Mouse (Mus musculus) limb, embryonic 14.5 days (tissue): Measurements from ENCODE around the gene Rps6kb1. TPM values are rescaled to one million over a fixed set of nuclear protein-coding genes. Genes with fewer than 3 reads are reported as not detected.

ENCODE experiments used
- ATAC-seq: fragments of 200-750 bp; cut with Nextera tagmentation; 2 replicates; pipeline ENCODE4 v1.8.0; 2017; ENCODE audit warnings: low read depth, moderate number of reproducible peaks, moderate TSS enrichment; ENCODE audit not compliant: low FRiP score
- DNase-seq: peaks from one replicate; pipeline ENCODE4 v3.0.0-alpha.2; 2015; ENCODE audit warnings: low spot score
- H3K27ac ChIP-seq: fragments of 300-500 bp; sonication (generic); replicated peaks from 2 replicates; pipeline ENCODE4 v1.5.1; 2014; ENCODE audit warnings: low read depth, mild to moderate bottlenecking, low read length, moderate library complexity, mixed read lengths
- H3K27me3 ChIP-seq: fragments of 300-500 bp; sonication (generic); 2 replicates; pipeline ENCODE4 v1.6.1; 2014; ENCODE audit warnings: low read length, mixed read lengths; ENCODE audit not compliant: control insufficient read depth, insufficient read depth
- H3K36me3 ChIP-seq: fragments of 300-500 bp; sonication (generic); 2 replicates; pipeline ENCODE4 v1.6.1; 2014; ENCODE audit warnings: mild to moderate bottlenecking, low read length, moderate library complexity, mixed read lengths; ENCODE audit not compliant: control insufficient read depth, insufficient read depth
- H3K4me1 ChIP-seq: fragments of 300-500 bp; sonication (generic); 2 replicates; pipeline ENCODE4 v1.6.1; 2014; ENCODE audit warnings: antibody characterized with exemption, low read length, mixed read lengths; ENCODE audit not compliant: control insufficient read depth, insufficient read depth
- H3K4me2 ChIP-seq: fragments of 300-500 bp; sonication (generic); replicated peaks from 2 replicates; pipeline ENCODE4 v1.6.1; 2014; ENCODE audit warnings: low read depth, mild to moderate bottlenecking, low read length, moderate library complexity; ENCODE audit not compliant: severe bottlenecking
- H3K4me3 ChIP-seq: fragments of 300-500 bp; sonication (generic); replicated peaks from 2 replicates; pipeline ENCODE4 v1.5.1; 2014; ENCODE audit warnings: low read length
- H3K9ac ChIP-seq: fragments of 300-500 bp; sonication (generic); 2 replicates; pipeline ENCODE4 v1.6.1; 2014; ENCODE audit warnings: mild to moderate bottlenecking, low read depth, low read length, moderate library complexity; ENCODE audit not compliant: severe bottlenecking
- H3K9me3 ChIP-seq: fragments of 300-500 bp; sonication (generic); 2 replicates; pipeline ENCODE4 v1.6.1; 2016; ENCODE audit warnings: low read length; ENCODE audit not compliant: control insufficient read depth
- POLR2A ChIP-seq: fragments of 200-500 bp; IDR thresholded peaks from 2 replicates; pipeline ENCODE4 v1.8.0; 2012; ENCODE audit warnings: inconsistent platforms, mild to moderate bottlenecking, moderate library complexity, borderline replicate concordance; ENCODE audit not compliant: insufficient read depth, insufficient read length; ENCODE audit errors: extremely low read depth
- WGBS: fragments of 180-500 bp; shearing (Covaris S2); extraction: QIAGEN DNeasy Blood & Tissue Kit; methylation state at CpG from one replicate; pipeline ENCODE4 v1.1.7; 2014; 5-methylcytosine and 5-hydroxymethylcytosine counted together
- polyA plus RNA-seq, 2 experiments: library from polyadenylated mRNA; depleted of rRNA in 1 of 2; stranded (reverse) in 1 of 2; unstranded in 1 of 2; fragments of >200 nt; fragmentation: Nextera tagmentation in 1 of 2; extraction: Ambion mirVana in 1 of 2; gene quantifications; 2 replicates each; pipeline versions ENCODE4 v1.2.1 to v1.2.3; 2012 to 2014

Gene Rps6kb1
- polyA plus RNA-seq, 2 experiments: 33.5 to 59.4 TPM

DNA sequence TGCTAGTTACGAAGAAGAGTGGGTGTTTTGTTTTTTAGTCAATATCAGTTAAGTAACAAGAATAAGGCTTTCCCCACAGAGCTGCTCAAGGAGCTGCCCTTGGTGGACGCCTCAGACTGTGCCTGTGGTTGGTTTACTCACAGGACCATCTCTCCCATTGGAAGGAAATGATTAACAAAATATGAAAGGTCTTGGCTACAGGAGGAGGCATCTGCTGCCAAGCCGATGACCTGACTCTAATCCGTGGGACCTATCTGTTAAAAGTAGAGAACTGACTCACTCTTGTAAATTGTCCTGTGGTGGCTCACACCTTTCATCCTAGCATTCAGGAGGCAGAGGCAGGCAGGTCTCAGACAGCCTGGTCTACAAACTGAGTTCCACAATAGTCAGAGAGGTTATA is 17.1 kb downstream of the Rps6kb1 start:
- ATAC-seq (no peak), DNase-seq (no peak)
- no peaks in the 10 kb centered on the region for H3K4me1 ChIP-seq
- H3K9ac ChIP-seq: no peak overlapping the region
- no peak for TF ChIP-seq POLR2A
- no peaks in the 10 kb centered on the region for H3K9me3 ChIP-seq
- no peak overlapping the region for H3K27ac ChIP-seq
- 95% methylated on average over 4 of the region's 4 CpGs for WGBS
- H3K36me3 ChIP-seq: peaks cover 84% of the 10 kb centered on the region
- H3K4me2 ChIP-seq: no peak overlapping the region
- H3K4me3 ChIP-seq: no peak overlapping the region
- H3K27me3 ChIP-seq: no peaks in the 10 kb centered on the region

DNA sequence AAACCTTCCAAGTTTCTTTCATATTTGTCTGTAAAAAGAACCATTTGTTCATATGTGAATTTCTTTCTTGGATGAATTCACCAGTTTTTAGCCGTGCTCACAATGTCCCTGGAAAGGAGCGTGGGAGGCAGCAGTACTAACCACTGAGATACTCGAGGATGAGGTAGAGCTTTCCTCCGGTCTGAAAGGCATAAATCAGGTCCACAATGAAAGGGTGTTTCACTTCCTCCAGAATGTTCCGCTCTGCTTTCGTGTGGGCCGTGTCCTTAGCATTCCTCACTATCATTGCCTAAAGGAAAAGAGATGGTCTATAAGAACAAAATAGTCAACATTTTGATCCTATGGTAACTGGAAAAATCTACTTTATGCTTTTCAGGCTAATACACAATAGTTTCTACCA is 24.9 kb downstream of the Rps6kb1 start:
- 90% methylated on average over 7 of the region's 7 CpGs for WGBS
- DNase-seq: no peak
- Histone ChIP-seq H3K27me3 (no peaks in the 10 kb centered on the region), H3K9me3 (no peaks in the 10 kb centered on the region), H3K4me1 (no peaks in the 10 kb centered on the region), H3K4me3 (no peak overlapping the region), H3K27ac (no peak overlapping the region), H3K9ac (no peak overlapping the region), H3K36me3 (peaks cover 78% of the 10 kb centered on the region), H3K4me2 (no peak overlapping the region)
- ATAC-seq: no peak
- TF ChIP-seq POLR2A: no peak

DNA sequence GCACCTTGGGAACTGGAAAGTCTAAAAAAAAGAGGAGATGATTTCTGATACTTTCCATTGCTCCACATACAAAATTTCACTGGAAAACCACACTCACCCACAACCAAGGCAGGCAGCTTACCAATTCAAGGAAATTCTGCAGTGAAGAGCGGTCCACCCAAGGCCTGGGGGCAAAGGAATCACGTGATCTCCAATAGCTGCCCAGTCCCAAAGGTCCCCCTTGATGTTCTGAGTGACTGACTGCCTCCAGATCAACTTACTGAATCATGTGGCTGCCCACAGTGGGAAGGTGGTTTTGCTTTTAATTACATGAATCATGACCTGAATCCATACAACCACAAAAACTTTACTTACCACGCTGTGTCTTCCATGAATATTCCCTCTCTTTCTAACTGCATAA is 27.4 kb downstream of the Rps6kb1 start:
- 92% methylated on average over 3 of the region's 3 CpGs for WGBS
- Histone ChIP-seq H3K4me1 (no peaks in the 10 kb centered on the region), H3K4me2 (no peak overlapping the region), H3K27ac (no peak overlapping the region), H3K27me3 (no peaks in the 10 kb centered on the region), H3K4me3 (no peak overlapping the region), H3K9me3 (no peaks in the 10 kb centered on the region), H3K36me3 (peaks cover 77% of the 10 kb centered on the region), H3K9ac (no peak overlapping the region)
- ATAC-seq (no peak), DNase-seq (no peak)
- TF ChIP-seq POLR2A: no peak

DNA sequence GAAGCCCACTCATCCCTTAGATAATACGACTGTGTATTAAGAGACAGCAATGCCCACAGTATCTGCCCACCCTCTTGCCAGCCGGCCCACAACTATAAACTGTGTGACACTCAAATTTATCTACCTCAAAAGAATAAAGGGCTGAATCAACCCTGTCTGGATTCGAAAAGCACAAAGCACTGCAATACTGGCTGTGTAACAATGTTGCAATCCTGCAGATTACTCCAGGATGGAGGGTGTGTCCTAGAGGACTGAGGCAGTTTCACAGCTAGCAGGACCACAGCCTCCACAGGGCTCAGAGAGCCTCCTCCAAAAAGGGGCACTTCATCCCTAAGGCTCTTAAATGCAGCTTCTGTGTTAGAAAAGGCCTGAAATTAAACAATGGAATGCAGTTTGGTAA is 28.0 kb downstream of the Rps6kb1 start:
- DNase-seq (no peak), ATAC-seq (no peak)
- Histone ChIP-seq H3K4me3 (no peak overlapping the region), H3K4me1 (no peaks in the 10 kb centered on the region), H3K9ac (no peak overlapping the region), H3K27me3 (no peaks in the 10 kb centered on the region), H3K4me2 (no peak overlapping the region), H3K27ac (no peak overlapping the region), H3K36me3 (peaks cover 77% of the 10 kb centered on the region), H3K9me3 (no peaks in the 10 kb centered on the region)
- WGBS: 87% methylated on average over 3 of the region's 3 CpGs
- no peak for TF ChIP-seq POLR2A

DNA sequence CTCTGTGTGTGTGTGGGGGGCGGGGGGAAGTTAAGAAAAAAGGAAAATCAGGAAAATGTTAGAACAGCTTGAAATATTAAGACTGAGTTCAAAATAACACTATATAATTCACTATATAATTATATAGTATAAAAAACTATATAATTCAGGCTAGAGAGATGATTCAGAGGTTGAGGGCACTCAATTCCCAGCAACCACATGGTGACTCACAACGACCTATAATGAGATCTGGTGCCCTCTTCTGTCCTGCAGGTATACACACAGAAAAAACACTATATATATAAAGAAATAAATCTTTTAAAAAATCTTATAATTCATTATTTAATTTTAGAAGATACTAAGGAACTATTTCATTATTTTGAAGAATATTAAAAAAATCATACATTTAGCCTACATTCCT is 36.6 kb downstream of the Rps6kb1 start:
- no peaks in the 10 kb centered on the region for H3K9me3 ChIP-seq
- no peaks in the 10 kb centered on the region for H3K27me3 ChIP-seq
- H3K4me2 ChIP-seq: no peak overlapping the region
- TF ChIP-seq POLR2A: no peak
- H3K27ac ChIP-seq: no peak overlapping the region
- WGBS: 95% methylated on average over 2 of the region's 2 CpGs
- DNase-seq: no peak
- no peak for ATAC-seq
- H3K9ac ChIP-seq: no peak overlapping the region
- no peaks in the 10 kb centered on the region for H3K4me1 ChIP-seq
- H3K36me3 ChIP-seq: peaks cover 86% of the 10 kb centered on the region
- no peak overlapping the region for H3K4me3 ChIP-seq

DNA sequence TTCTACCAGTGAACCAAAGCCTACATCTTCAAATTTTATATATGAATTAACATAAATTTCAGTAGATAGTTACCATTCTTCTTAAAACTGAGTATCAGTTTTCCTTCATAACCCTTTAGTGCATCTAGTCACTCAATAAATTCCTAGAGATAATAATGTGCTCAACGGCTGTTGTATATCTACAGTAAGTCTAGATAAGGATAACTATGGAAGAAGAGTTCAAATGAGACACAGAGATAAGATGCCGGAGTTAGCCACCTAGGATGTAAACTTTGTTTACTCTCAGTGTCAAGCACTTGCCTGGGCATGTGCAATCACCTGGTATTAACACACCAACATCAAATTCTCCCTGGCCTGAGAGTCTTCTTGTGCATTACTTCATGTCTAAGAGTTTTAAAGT is 37.3 kb downstream of the Rps6kb1 start:
- ATAC-seq (no peak), DNase-seq (no peak)
- 88% methylated on average over 2 of the region's 2 CpGs for WGBS
- H3K4me1 ChIP-seq: no peaks in the 10 kb centered on the region
- no peak overlapping the region for H3K27ac ChIP-seq
- no peak for TF ChIP-seq POLR2A
- H3K36me3 ChIP-seq: peaks cover 87% of the 10 kb centered on the region
- H3K4me3 ChIP-seq: no peak overlapping the region
- H3K9ac ChIP-seq: no peak overlapping the region
- no peaks in the 10 kb centered on the region for H3K9me3 ChIP-seq
- H3K4me2 ChIP-seq: no peak overlapping the region
- H3K27me3 ChIP-seq: no peaks in the 10 kb centered on the region
